Mouse (Mus musculus): ENCODE measurements at regions not wholly inside any gene's neighbourhood (a gene's known extent, or its start where the extent isn't known, plus 50 kb on each side); places are given as distances from the start of the nearest gene placed in this dataset.

GRCm38 (mm10) chr7:70624727-70625642 lies 258.4 kb upstream of the Nr2f2 start:
- no peak overlapping the region for H3K27ac ChIP-seq
- no peak for DNase-seq (ENCODE audit: extremely low spot score in 1 of 2, low spot score in 2 of 2)
- TF ChIP-seq CTCF (IDR thresholded peaks at IDR 0.05) = no peak
- H3K4me3 ChIP-seq = no peak overlapping the region
- intact Hi-C loops (cut with DNase I) = no loop called here

DNA sequence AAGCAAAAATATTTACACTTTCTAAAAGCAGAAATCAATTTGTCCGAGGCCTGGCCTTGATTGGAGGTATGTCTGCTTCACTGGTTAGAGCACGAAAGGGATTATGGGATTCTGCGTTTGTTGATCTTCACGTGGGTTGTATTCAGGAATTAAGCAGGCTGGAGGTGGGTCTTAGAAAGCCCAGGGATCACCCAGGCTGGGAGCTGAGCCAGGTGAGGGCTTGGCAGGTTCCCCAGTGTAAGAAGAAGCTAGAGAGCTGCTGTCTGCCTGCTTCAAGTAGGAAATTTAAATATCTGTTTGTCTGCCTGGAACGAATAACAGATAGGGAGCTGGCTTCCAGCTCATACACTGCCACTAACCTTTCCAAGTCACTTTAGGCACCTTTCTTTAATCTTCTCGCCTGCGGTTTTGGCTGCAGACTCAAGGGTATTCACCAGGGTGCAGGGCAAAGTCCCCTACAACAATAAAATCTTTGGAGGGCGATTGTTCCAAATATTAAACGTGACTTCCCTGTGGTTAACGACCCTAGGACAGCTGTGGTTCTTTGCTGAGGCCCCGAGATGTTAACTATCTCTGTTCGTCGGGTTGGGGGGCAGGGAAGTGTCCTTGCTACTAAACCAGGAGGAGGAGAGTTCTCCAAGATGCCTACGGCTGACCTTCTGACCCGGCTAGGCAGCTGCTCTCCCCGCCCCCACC lies 257.6 kb upstream of the Nr2f2 start:
- intact Hi-C loops (cut with DNase I) = no loop called here
- DNase-seq (ENCODE audit: extremely low spot score in 1 of 2, low spot score in 2 of 2) = no peak
- TF ChIP-seq CTCF (IDR thresholded peaks at IDR 0.05) = no peak
- Histone ChIP-seq H3K27ac (no peak overlapping the region), H3K4me3 (no peak overlapping the region)

DNA sequence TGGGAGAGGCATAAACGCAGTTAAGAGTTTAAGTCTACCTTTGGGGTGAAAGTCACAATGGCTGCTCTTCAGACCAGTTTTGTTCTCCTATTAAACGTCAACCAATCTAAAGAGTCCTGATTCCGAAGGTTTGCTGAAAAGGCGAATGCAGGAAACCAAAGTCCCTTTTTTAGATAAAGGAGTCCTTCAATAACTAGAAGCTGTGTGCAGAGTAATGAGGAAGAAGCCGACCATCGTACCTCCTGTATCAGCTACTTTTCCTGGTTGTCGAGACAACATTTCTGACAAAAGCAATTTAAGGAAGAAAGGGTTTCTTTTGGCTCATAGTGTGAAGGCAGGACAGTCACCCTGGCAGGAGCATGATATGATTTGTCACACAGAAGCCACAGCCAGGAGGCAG lies 252.9 kb upstream of the Nr2f2 start:
- H3K4me3 ChIP-seq = no peak overlapping the region
- H3K27ac ChIP-seq = no peak overlapping the region
- intact Hi-C loops (cut with DNase I) = no loop called here
- DNase-seq (ENCODE audit: extremely low spot score in 1 of 2, low spot score in 2 of 2) = no peak
- TF ChIP-seq CTCF (IDR thresholded peaks at IDR 0.05) = no peak

DNA sequence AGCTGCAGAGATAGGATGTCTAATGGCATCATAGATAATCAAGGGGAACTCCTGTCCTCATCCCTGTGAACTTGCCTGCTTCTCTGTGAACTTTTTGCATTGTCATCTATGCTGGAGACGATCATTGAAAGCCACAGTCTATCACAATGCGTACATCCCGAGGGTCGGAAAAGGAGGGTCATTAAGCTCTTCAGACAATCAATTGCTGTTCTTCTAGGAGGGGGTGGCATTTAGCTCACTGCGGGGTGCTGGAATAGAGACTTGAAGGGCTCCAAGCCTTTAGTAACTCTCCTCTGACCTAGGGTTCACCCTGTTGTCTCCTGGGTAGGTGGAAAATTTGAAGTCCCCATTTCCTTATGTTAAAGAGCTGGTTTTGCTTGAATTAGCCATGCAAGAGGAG lies 251.7 kb upstream of the Nr2f2 start:
- Histone ChIP-seq H3K4me3 (no peak overlapping the region), H3K27ac (no peak overlapping the region)
- no peak for TF ChIP-seq CTCF (IDR thresholded peaks at IDR 0.05)
- intact Hi-C loops (cut with DNase I) = no loop called here
- no peak for DNase-seq (ENCODE audit: extremely low spot score in 1 of 2, low spot score in 2 of 2)

GRCm38 (mm10) chr7:70606511-70606910 lies 240.0 kb upstream of the Nr2f2 start:
- intact Hi-C loops (cut with DNase I) = no loop called here
- no peak for DNase-seq (ENCODE audit: extremely low spot score in 1 of 2, low spot score in 2 of 2)
- Histone ChIP-seq H3K4me3 (no peak overlapping the region), H3K27ac (no peak overlapping the region)
- no peak for TF ChIP-seq CTCF (IDR thresholded peaks at IDR 0.05)

DNA sequence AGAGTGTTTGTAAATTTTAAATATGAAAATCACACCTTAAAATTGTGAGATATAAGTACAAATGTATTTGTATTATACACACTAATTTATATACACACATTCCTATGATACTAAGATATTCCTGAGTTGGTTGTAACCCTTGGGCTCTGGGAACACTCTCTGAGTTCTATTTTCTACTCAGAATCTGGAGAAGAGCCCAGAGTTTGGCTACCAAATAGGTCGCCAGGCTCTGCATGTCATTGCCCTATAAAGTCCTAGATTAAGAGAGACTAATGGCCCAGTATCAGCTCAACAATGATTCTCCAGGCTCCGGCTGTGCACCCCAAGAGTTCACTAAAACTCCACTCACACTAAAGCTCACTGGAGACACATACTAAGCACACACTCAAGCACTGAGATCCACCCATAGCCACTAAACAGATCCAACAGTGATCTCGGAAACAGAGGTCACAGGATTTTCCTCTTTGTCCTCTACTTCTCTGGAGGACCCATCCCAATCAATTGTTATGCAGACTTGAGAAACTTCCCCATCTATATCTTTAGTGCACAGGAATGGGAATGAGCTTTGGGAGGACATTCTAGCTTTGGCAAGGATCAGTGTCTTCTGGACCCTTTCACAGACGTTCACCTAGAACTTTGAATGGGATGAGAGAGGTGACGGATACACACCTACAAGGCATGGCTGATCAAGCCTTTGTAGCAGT lies 238.1 kb upstream of the Nr2f2 start:
- no peak for DNase-seq (ENCODE audit: extremely low spot score in 1 of 2, low spot score in 2 of 2)
- Histone ChIP-seq H3K27ac (no peak overlapping the region), H3K4me3 (no peak overlapping the region)
- no peak for TF ChIP-seq CTCF (IDR thresholded peaks at IDR 0.05)
- intact Hi-C loops (cut with DNase I) = no loop called here

DNA sequence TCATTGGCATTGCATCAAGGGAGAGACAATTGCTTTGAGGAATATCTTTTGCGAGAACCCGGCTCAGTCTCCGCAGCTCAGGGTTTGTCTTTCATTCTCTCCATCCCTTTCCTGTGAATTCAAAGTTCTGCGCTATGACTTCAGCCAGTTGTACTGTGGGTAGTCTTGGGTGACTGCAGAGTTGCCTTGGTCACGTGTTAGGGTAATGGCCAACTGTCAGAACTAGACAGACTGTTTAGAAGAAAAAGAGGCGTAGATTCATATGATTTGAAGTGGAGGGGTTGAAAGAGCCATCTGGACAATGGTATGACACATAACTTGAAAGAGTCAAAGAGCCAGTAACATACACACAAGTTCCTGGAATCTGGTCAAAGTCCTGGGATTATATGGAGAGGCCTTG lies 226.5 kb upstream of the Nr2f2 start:
- H3K27ac ChIP-seq = no peak overlapping the region
- no peak for DNase-seq (ENCODE audit: extremely low spot score in 1 of 2, low spot score in 2 of 2)
- H3K4me3 ChIP-seq = no peak overlapping the region
- TF ChIP-seq CTCF (IDR thresholded peaks at IDR 0.05) = no peak
- intact Hi-C loops (cut with DNase I) = no loop called here

- intact Hi-C loops (cut with DNase I) = no loop called here
- H3K27ac ChIP-seq = no peak overlapping the region
- no peak overlapping the region for H3K4me3 ChIP-seq
- TF ChIP-seq CTCF (IDR thresholded peaks at IDR 0.05) = no peak
- DNase-seq (ENCODE audit: extremely low spot score in 1 of 2, low spot score in 2 of 2) = no peak
Observed at GRCm38 (mm10) chr7:70591361-70592256, 225.1 kb upstream of the Nr2f2 start.

- TF ChIP-seq CTCF (IDR thresholded peaks at IDR 0.05) = no peak
- DNase-seq (ENCODE audit: extremely low spot score in 1 of 2, low spot score in 2 of 2) = no peak
- Histone ChIP-seq H3K27ac (no peak overlapping the region), H3K4me3 (no peak overlapping the region)
- intact Hi-C loops (cut with DNase I) = no loop called here
Observed at GRCm38 (mm10) chr7:70589713-70590112, 223.2 kb upstream of the Nr2f2 start.

GRCm38 (mm10) chr7:70588061-70588460 lies 221.5 kb upstream of the Nr2f2 start:
- intact Hi-C loops (cut with DNase I) = no loop called here
- H3K27ac ChIP-seq = no peak overlapping the region
- DNase-seq (ENCODE audit: extremely low spot score in 1 of 2, low spot score in 2 of 2) = no peak
- no peak overlapping the region for H3K4me3 ChIP-seq
- TF ChIP-seq CTCF (IDR thresholded peaks at IDR 0.05) = no peak

DNA sequence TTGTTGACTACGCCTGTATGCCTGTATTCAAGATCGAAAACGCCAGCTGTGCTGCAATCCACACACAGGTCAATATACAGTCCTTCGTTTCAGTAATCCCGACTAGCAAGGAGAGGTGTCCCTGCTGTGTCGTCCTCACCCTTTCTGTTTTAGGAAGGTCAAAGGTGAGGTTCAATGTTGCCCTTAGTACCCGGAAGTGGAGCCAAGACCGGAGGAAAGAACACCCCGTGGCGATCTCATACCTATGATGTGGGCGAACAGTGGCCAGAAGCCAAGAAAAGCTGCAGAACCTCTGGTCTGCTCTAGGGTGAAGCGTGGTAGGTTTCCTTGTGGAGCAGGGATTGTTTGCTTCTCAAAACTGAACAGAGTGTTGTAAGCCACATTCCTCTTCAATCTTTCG lies 217.9 kb upstream of the Nr2f2 start:
- TF ChIP-seq CTCF (IDR thresholded peaks at IDR 0.05) = no peak
- Histone ChIP-seq H3K27ac (no peak overlapping the region), H3K4me3 (no peak overlapping the region)
- DNase-seq (ENCODE audit: extremely low spot score in 1 of 2, low spot score in 2 of 2) = no peak
- intact Hi-C loops (cut with DNase I) = no loop called here
